Mouse (Mus musculus): ENCODE results near the gene Orm3.
A peak's percentile ranks its signal among the peaks of the same experiment; 100 is the strongest.

DNA sequence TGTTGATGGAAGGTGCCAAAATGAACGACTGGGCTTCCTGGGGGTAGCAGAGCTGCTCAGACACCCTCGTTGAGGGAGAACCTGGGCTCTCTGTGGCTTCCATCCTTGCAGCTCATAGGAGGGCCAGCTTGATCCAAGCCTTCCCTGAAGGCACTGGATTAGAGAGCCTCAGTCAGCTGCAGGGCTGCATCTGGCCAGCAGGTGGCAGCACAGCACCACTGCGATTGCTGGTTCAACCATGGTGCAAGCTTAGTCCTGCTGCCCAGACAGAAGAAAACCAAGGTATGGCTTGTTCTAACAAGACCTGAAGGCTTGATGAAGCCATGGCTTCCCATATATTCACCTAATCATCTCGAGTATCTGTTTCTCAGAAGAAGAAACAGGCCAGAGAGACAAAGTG, 12.6 kb downstream of the Orm3 start:
- TF ChIP-seq CTCF (IDR thresholded peaks at IDR 0.05; ENCODE audit: low read depth) (peak; percentile 99), EP300 (optimal IDR thresholded peaks at IDR 0.05) (no peak)

Measured in stomach, postnatal 0 days (tissue).